Mouse (Mus musculus) megakaryocyte, embryonic 14.5 days (primary cell): ENCODE data around the gene Slc27a2.

Experiments
- FLI1 ChIP-seq: IDR thresholded peaks from 2 replicates; pipeline ENCODE4 v1.6.1; 2012; ENCODE audit warnings: low read length, inconsistent platforms, mixed read lengths
- GATA1 ChIP-seq: IDR thresholded peaks from 3 replicates; pipeline ENCODE4 v1.6.1; 2012; ENCODE audit warnings: mixed read lengths, low read length, inconsistent platforms, borderline replicate concordance

DNA sequence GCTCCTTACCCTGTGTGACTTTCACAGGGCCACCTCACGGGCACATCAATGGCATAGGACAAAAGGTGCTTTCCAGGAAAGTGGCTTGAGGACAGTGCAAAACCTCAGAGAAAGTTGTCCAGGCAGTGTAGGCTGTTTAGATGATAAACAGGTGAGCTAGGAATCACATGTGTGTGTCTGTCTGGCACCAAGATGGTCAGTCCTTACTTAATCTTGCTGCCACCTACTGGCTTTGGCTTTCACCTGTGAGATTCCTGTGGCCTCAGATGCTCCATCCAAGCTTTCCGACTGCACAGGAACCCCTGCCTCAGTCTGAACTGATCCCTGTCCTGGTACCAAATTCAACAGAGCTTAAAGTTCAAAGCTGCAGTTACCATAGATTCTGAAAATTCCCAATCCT is 46.2 kb downstream of the Slc27a2 start:
- TF ChIP-seq GATA1: no peak
- no peak for TF ChIP-seq FLI1
